Mouse (Mus musculus): ENCODE data around the gene Olfr623. TPM values are rescaled to one million over a fixed set of nuclear protein-coding genes. Genes with fewer than 3 reads are reported as not detected.

Olfr623 gene
- total and polyA plus RNA-seq, 2 experiments from 2014 or later: not detected

DNA sequence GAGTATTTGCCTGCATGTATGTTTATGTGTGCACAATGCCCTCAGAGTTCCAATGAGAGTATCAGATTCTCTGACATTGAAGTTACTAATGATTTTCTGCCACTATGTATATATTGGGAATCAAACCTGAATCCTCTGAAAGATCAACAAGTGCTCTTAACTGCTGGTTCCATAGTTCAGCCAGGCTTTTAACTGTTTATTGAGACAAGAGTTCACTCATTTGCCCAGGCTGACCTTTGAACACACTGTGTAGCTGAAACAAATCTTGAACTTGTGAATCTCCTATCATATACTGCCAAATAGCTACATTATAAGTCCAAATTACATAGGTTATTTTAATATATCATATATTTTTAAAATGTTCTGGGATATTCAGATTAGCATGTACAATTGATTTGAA lies 26.7 kb downstream of the Olfr623 start:
- ATAC-seq: no peak
- Histone ChIP-seq H3K9me3 (ENCODE audit: low read length) (no peaks in the 10 kb centered on the region), H3K27ac (ENCODE audit: low read depth, low read length) (no peak overlapping the region), H3K4me2 (ENCODE audit: low read depth) (no peak overlapping the region), H3K4me1 (ENCODE audit: insufficient read depth) (no peaks in the 10 kb centered on the region), H3K4me3 (ENCODE audit: low read depth, low read length) (no peak overlapping the region), H3K9ac (no peak overlapping the region), H3K27me3 (ENCODE audit: insufficient read depth, low read length) (no peaks in the 10 kb centered on the region), H3K36me3 (ENCODE audit: insufficient read depth) (no peaks in the 10 kb centered on the region)
- TF ChIP-seq CTCF (IDR thresholded peaks at IDR 0.05; ENCODE audit: low read depth): no peak
- no peak for DNase-seq

DNA sequence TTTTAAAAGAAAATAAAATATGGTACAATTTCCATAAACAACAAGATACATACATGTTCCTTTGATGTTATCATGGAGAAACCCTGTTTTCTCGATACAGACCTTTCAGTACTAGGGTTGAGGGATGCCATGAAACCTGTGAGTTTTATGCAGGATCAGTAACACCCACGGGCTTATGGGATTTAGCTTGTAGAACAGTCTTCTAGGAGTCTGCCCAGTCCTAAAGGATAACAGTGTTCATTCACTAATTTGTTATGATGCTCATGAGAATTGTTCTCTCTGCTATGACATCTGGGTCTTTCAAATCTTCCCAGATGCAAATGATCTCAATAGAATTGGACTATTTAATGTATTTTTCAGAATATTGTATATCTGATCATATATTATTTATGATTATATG lies 51.1 kb downstream of the Olfr623 start, which contains the start of gene Olfr620:
Olfr620 (minus strand) TSS at position 101 of the 400 bp plus-strand sequence.
- no peak for TF ChIP-seq CTCF (IDR thresholded peaks at IDR 0.05; ENCODE audit: low read depth)
- 75% methylated on average over 2 of the region's 2 CpGs for WGBS
- Histone ChIP-seq H3K4me1 (ENCODE audit: insufficient read depth) (no peaks in the 10 kb centered on the region), H3K36me3 (ENCODE audit: insufficient read depth) (no peaks in the 10 kb centered on the region), H3K27me3 (ENCODE audit: insufficient read depth, low read length) (no peaks in the 10 kb centered on the region), H3K27ac (ENCODE audit: low read depth, low read length) (no peak within 1 kb of the TSS), H3K4me2 (ENCODE audit: low read depth) (no peak within 1 kb of the TSS), H3K9me3 (ENCODE audit: low read length) (no peaks in the 10 kb centered on the region), H3K9ac (no peak within 1 kb of the TSS), H3K4me3 (ENCODE audit: low read depth, low read length) (no peak within 1 kb of the TSS)
- ATAC-seq (no peak), DNase-seq (no peak)

Other genes starting within 250 kb of the Olfr623 start
Only the 30 nearest of the 34 such genes appear.
- gene Olfr605, start 218.3 kb downstream of the Olfr623 start, total RNA-seq (2014; rRNA removed): not detected in 2 replicates
- not detected in 2 replicates for gene Olfr605, start 218.3 kb downstream of the Olfr623 start, polyA plus RNA-seq (2015; fragmentation: Nextera tagmentation; extraction: Ambion mirVana)
- gene Olfr606, start 214.7 kb downstream of the Olfr623 start, total RNA-seq (2014; rRNA removed): not detected in 2 replicates
- gene Olfr606, start 214.7 kb downstream of the Olfr623 start, polyA plus RNA-seq (2015; fragmentation: Nextera tagmentation; extraction: Ambion mirVana): not detected in 2 replicates
- gene Olfr607, start 199.5 kb downstream of the Olfr623 start, total RNA-seq (2014; rRNA removed): not detected in 2 replicates
- gene Olfr607, start 199.5 kb downstream of the Olfr623 start, polyA plus RNA-seq (2015; fragmentation: Nextera tagmentation; extraction: Ambion mirVana): not detected in 2 replicates
- gene Olfr608, start 193.8 kb downstream of the Olfr623 start, total RNA-seq (2014; rRNA removed): not detected in 2 replicates
- not detected in 2 replicates for gene Olfr608, start 193.8 kb downstream of the Olfr623 start, polyA plus RNA-seq (2015; fragmentation: Nextera tagmentation; extraction: Ambion mirVana)
- not detected in 2 replicates for gene Olfr609, start 165.6 kb downstream of the Olfr623 start, total RNA-seq (2014; rRNA removed)
- not detected in 2 replicates for gene Olfr609, start 165.6 kb downstream of the Olfr623 start, polyA plus RNA-seq (2015; fragmentation: Nextera tagmentation; extraction: Ambion mirVana)
- not detected in 2 replicates for gene Olfr610, start 151.6 kb downstream of the Olfr623 start, total RNA-seq (2014; rRNA removed)
- not detected in 2 replicates for gene Olfr610, start 151.6 kb downstream of the Olfr623 start, polyA plus RNA-seq (2015; fragmentation: Nextera tagmentation; extraction: Ambion mirVana)
- gene Olfr611, start 142.9 kb downstream of the Olfr623 start, total RNA-seq (2014; rRNA removed): not detected in 2 replicates
- gene Olfr611, start 142.9 kb downstream of the Olfr623 start, polyA plus RNA-seq (2015; fragmentation: Nextera tagmentation; extraction: Ambion mirVana): not detected in 2 replicates
- gene Olfr612, start 121.0 kb downstream of the Olfr623 start, total RNA-seq (2014; rRNA removed): not detected in 2 replicates
- not detected in 2 replicates for gene Olfr612, start 121.0 kb downstream of the Olfr623 start, polyA plus RNA-seq (2015; fragmentation: Nextera tagmentation; extraction: Ambion mirVana)
- not detected in 2 replicates for gene Olfr613, start 115.6 kb downstream of the Olfr623 start, total RNA-seq (2014; rRNA removed)
- gene Olfr613, start 115.6 kb downstream of the Olfr623 start, polyA plus RNA-seq (2015; fragmentation: Nextera tagmentation; extraction: Ambion mirVana): not detected in 2 replicates
- not detected in 2 replicates for gene Olfr615, start 107.6 kb downstream of the Olfr623 start, total RNA-seq (2014; rRNA removed)
- gene Olfr615, start 107.6 kb downstream of the Olfr623 start, polyA plus RNA-seq (2015; fragmentation: Nextera tagmentation; extraction: Ambion mirVana): not detected in 2 replicates
- gene Olfr616, start 94.6 kb downstream of the Olfr623 start, total RNA-seq (2014; rRNA removed): not detected in 2 replicates
- gene Olfr616, start 94.6 kb downstream of the Olfr623 start, polyA plus RNA-seq (2015; fragmentation: Nextera tagmentation; extraction: Ambion mirVana): not detected in 2 replicates
- not detected in 2 replicates for gene Olfr617, start 90.6 kb downstream of the Olfr623 start, total RNA-seq (2014; rRNA removed)
- gene Olfr617, start 90.6 kb downstream of the Olfr623 start, polyA plus RNA-seq (2015; fragmentation: Nextera tagmentation; extraction: Ambion mirVana): not detected in 2 replicates
- gene Olfr618, start 73.6 kb downstream of the Olfr623 start, total RNA-seq (2014; rRNA removed): not detected in 2 replicates
- gene Olfr618, start 73.6 kb downstream of the Olfr623 start, polyA plus RNA-seq (2015; fragmentation: Nextera tagmentation; extraction: Ambion mirVana): not detected in 2 replicates
- not detected in 2 replicates for gene Olfr619, start 63.1 kb downstream of the Olfr623 start, total RNA-seq (2014; rRNA removed)
- gene Olfr619, start 63.1 kb downstream of the Olfr623 start, polyA plus RNA-seq (2015; fragmentation: Nextera tagmentation; extraction: Ambion mirVana): not detected in 2 replicates
- not detected in 2 replicates for gene Olfr620, start 51.2 kb downstream of the Olfr623 start, total RNA-seq (2014; rRNA removed)
- gene Olfr620, start 51.2 kb downstream of the Olfr623 start, polyA plus RNA-seq (2015; fragmentation: Nextera tagmentation; extraction: Ambion mirVana): not detected in 2 replicates
- not detected in 2 replicates for gene Olfr622, start 21.0 kb downstream of the Olfr623 start, total RNA-seq (2014; rRNA removed)
- not detected in 2 replicates for gene Olfr622, start 21.0 kb downstream of the Olfr623 start, polyA plus RNA-seq (2015; fragmentation: Nextera tagmentation; extraction: Ambion mirVana)
- not detected in 2 replicates for gene Olfr624, start 7.5 kb upstream of the Olfr623 start, total RNA-seq (2014; rRNA removed)
- not detected in 2 replicates for gene Olfr624, start 7.5 kb upstream of the Olfr623 start, polyA plus RNA-seq (2015; fragmentation: Nextera tagmentation; extraction: Ambion mirVana)
- gene Olfr625-ps1, start 19.0 kb upstream of the Olfr623 start, total RNA-seq (2014; rRNA removed): not detected in 2 replicates
- gene Olfr625-ps1, start 19.0 kb upstream of the Olfr623 start, polyA plus RNA-seq (2015; fragmentation: Nextera tagmentation; extraction: Ambion mirVana): not detected in 2 replicates
- not detected in 2 replicates for gene Olfr243, start 51.0 kb upstream of the Olfr623 start, total RNA-seq (2014; rRNA removed)
- not detected in 2 replicates for gene Olfr243, start 51.0 kb upstream of the Olfr623 start, polyA plus RNA-seq (2015; fragmentation: Nextera tagmentation; extraction: Ambion mirVana)
- not detected in 2 replicates for gene Olfr628, start 66.7 kb upstream of the Olfr623 start, total RNA-seq (2014; rRNA removed)
- gene Olfr628, start 66.7 kb upstream of the Olfr623 start, polyA plus RNA-seq (2015; fragmentation: Nextera tagmentation; extraction: Ambion mirVana): not detected in 2 replicates
- not detected in 2 replicates for gene Olfr629, start 81.2 kb upstream of the Olfr623 start, total RNA-seq (2014; rRNA removed)
- not detected in 2 replicates for gene Olfr629, start 81.2 kb upstream of the Olfr623 start, polyA plus RNA-seq (2015; fragmentation: Nextera tagmentation; extraction: Ambion mirVana)
- not detected in 2 replicates for gene Olfr630, start 93.6 kb upstream of the Olfr623 start, total RNA-seq (2014; rRNA removed)
- gene Olfr630, start 93.6 kb upstream of the Olfr623 start, polyA plus RNA-seq (2015; fragmentation: Nextera tagmentation; extraction: Ambion mirVana): not detected in 2 replicates
- not detected in 2 replicates for gene Olfr69, start 107.9 kb upstream of the Olfr623 start, total RNA-seq (2014; rRNA removed)
- gene Olfr69, start 107.9 kb upstream of the Olfr623 start, polyA plus RNA-seq (2015; fragmentation: Nextera tagmentation; extraction: Ambion mirVana): not detected in 2 replicates
- not detected in 2 replicates for gene Olfr68, start 116.0 kb upstream of the Olfr623 start, total RNA-seq (2014; rRNA removed)
- gene Olfr68, start 116.0 kb upstream of the Olfr623 start, polyA plus RNA-seq (2015; fragmentation: Nextera tagmentation; extraction: Ambion mirVana): not detected in 2 replicates
- gene Olfr67, start 128.1 kb upstream of the Olfr623 start, total RNA-seq (2014; rRNA removed): not detected in 2 replicates
- not detected in 2 replicates for gene Olfr67, start 128.1 kb upstream of the Olfr623 start, polyA plus RNA-seq (2015; fragmentation: Nextera tagmentation; extraction: Ambion mirVana)
- 105 and 224 TPM in 2 replicates for gene Hbb-bt, start 150.3 kb upstream of the Olfr623 start, total RNA-seq (2014; rRNA removed)
- 190 and 259 TPM in 2 replicates for gene Hbb-bt, start 150.3 kb upstream of the Olfr623 start, polyA plus RNA-seq (2015; fragmentation: Nextera tagmentation; extraction: Ambion mirVana)
- 815 and 1,167 TPM in 2 replicates for gene Hbb-bs, start 164.4 kb upstream of the Olfr623 start, total RNA-seq (2014; rRNA removed)
- gene Hbb-bs, start 164.4 kb upstream of the Olfr623 start, polyA plus RNA-seq (2015; fragmentation: Nextera tagmentation; extraction: Ambion mirVana): 757 and 1,200 TPM in 2 replicates
- not detected in 2 replicates for gene Hbb-bh2, start 176.8 kb upstream of the Olfr623 start, total RNA-seq (2014; rRNA removed)
- gene Hbb-bh2, start 176.8 kb upstream of the Olfr623 start, polyA plus RNA-seq (2015; fragmentation: Nextera tagmentation; extraction: Ambion mirVana): not detected in 2 replicates
- not detected in 2 replicates for gene Hbb-bh1, start 179.5 kb upstream of the Olfr623 start, total RNA-seq (2014; rRNA removed)
- gene Hbb-bh1, start 179.5 kb upstream of the Olfr623 start, polyA plus RNA-seq (2015; fragmentation: Nextera tagmentation; extraction: Ambion mirVana): not detected in 2 replicates
- gene Hbb-y, start 189.5 kb upstream of the Olfr623 start, total RNA-seq (2014; rRNA removed): 1.0 TPM in 1 of 2 replicates, not detected in the other
- 0.87 and 1.3 TPM in 2 replicates for gene Hbb-y, start 189.5 kb upstream of the Olfr623 start, polyA plus RNA-seq (2015; fragmentation: Nextera tagmentation; extraction: Ambion mirVana)

Measured in forebrain, postnatal 0 days (tissue).